Mouse (Mus musculus) heart, postnatal 36 days (tissue): ENCODE data around the gene Vegfd. TPM values are rescaled to one million over a fixed set of nuclear protein-coding genes. Genes with fewer than 3 reads are reported as not detected.

Experiments
- DNase-seq, 2 experiments: peaks; one replicate each; pipeline ENCODE4 v3.0.0; 2021 to 2022
- intact Hi-C: fragments of 180-260 bp; cut with DNase I; formaldehyde crosslinking; loops from one replicate; pipeline ENCODE4 v1.15.1; 2025
- total RNA-seq, 2 experiments: library from RNA; stranded (reverse); gene quantifications; 2 replicates each; pipeline ENCODE4 v1.2.3; 2021

The Vegfd gene
- 1 to 10 TPM; 1.8 to 1.9 TPM for total RNA-seq

DNA sequence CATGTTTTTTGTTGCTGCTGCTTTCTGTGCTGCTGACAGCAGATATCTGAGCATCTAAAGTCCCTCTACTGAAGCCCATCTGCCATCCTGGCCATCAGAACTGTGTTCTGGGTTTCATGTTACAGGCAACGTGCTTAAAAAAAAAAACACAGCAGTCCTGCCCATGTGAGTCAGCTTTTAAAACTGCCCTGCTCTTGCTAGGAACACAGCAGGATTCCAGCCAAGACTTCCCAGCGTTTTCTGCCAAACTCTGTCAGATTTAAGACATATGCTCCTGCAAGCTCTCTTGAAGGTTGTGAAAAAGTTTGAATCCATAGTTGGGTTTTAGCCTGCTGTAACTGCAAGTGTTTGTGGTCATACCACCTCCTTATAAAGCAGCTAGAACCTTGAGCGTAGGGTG lies at the start of gene Vegfd:
TSS of gene Vegfd (plus strand) at position 298 of the 400 bp plus-strand sequence.
- intact Hi-C loops = no loop called here
- peak; percentile 26 to 36 for DNase-seq

DNA sequence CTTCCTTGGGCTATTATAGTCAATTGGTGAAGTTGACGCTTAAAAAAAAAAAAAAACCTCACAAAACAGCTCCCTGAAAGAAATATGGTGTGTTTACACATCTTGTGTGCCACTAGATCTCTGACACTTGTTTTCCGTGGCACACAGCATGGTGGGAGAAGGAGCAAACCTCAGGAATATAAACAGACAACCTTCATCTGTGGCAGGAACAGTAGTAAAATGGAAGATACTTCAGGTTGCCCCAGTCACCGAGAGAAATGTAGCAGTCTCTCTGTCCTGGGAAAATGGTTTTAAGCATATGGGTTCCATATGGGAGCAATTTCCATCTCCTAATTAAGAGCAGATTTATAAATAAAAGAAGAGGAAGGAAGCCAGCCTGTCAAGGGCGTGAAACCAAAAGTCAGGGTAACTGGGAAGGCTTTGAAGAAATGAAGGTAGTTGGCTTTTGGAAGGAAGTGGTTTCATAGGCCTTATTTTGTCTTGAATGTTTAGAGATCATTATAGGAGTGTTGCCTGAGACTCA lies 49.7 kb upstream of the Vegfd start:
- DNase-seq = no peak
- intact Hi-C loops = no loop called here

DNA sequence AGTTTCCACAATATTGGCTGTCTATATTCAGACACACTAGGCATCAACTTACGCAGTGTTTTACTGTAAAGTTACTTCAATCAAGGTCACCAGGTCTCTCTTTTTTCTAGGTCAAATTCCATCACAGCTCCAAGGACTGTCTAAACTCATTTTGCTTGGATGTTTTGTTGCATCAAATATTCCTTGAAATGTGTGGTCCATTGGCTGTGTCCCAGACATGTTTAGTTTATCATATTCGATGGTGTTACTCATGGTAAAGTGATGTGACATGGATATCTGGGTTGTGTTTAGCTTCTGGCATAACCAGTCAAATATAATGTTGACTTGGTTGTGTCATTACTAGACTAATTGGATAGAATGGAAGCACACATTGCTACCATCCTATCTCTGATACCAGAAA lies 42.8 kb upstream of the Vegfd start:
- intact Hi-C loops = no loop called here

DNA sequence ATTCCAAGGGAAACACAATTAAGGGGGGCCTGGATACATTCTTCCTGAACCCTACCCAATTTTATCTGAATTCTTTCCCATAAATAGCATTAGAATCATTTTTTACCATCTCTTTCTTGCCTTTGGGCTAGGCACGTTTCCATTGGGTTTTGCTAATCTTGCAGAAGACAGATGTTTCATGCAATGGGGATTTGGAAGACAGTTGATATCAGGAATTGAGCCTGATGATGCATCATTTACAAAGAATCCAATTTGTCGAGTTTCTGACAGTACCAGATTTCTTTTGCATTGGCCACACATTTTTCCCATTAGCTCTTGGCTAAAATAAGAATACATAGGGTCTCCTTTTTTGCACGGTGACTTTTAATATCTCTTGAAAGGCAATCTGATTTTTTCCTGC lies 42.4 kb upstream of the Vegfd start:
- intact Hi-C loops = no loop called here
- no peak for DNase-seq

More for the DNA sequence above, 42.8 kb upstream of the Vegfd start:
- no peak for DNase-seq

DNA sequence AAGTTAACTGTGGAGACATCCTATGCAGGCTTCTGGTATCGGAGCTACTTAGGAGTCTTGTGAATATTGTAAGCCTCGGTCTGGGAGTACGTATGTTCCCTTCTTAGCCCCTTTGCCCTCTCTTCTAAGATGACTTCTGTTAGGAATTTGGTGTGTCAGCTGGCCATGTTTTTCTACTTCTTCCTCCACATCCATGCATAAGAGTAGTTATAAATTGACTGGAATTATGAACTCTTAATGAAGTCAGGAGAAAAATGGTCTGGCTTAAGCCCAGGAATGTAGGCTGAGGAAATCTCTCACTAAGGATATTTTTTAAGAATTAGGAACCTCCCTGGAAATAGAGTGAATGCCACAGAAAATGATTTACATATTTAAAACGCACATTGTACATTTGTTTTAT lies 34.6 kb upstream of the Vegfd start:
- no peak for DNase-seq
- intact Hi-C loops = no loop called here

- DNase-seq = no peak
- intact Hi-C loops = no loop called here
Observed at GRCm38 (mm10) chrX:164345359-164345938, 27.7 kb upstream of the Vegfd start.

DNA sequence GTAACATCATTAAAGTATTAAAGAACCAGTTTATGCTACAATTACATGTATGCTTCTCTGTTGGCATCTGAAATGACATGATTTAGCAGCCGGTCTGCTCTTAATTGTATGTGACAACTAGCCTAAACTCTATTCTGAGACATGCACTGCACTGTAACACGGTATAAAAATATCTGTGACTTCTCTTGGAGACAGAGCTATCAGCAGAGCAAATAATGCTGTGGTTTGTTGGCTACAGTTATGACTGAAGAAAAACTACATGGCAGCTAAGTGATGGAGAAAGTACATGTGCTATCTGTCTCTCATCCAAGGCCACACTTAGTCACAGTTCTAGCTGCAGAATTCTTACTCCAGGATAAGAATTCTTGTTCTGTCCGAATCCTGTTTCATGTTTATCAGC lies 24.2 kb upstream of the Vegfd start:
- intact Hi-C loops = no loop called here
- DNase-seq = no peak

- intact Hi-C loops = no loop called here
- no peak for DNase-seq
Observed at GRCm38 (mm10) chrX:164365153-164365865, 7.9 kb upstream of the Vegfd start.

- no peak for DNase-seq
Observed at GRCm38 (mm10) chrX:164370576-164370975, 2.6 kb upstream of the Vegfd start.

GRCm38 (mm10) chrX:164374586-164374985 lies 1.4 kb downstream of the Vegfd start:
- no peak for DNase-seq
- intact Hi-C loops = no loop called here

More at GRCm38 (mm10) chrX:164370576-164370975, 2.6 kb upstream of the Vegfd start:
- intact Hi-C loops = no loop called here

DNA sequence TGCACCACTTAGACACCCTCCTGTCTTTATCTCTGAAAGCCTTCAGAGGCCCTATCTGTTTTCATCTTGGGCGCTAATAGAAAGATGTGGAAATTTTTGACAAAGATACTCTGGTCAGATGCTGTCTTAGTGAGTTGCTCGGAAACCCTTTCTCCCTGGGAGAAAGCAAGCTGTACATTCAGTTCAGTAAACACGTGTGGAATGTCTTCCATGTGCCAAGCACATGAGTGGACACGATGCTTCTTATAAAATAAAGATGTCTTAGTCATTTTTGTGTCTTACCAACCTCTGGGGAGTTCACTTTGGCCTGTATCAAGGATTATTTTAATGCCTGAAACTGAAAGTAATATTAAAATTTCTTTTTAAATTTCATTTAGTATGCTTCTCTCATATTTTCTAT lies 6.5 kb downstream of the Vegfd start:
- DNase-seq = no peak
- intact Hi-C loops = no loop called here

GRCm38 (mm10) chrX:164381618-164382408 lies 8.6 kb downstream of the Vegfd start:
- intact Hi-C loops = no loop called here

DNA sequence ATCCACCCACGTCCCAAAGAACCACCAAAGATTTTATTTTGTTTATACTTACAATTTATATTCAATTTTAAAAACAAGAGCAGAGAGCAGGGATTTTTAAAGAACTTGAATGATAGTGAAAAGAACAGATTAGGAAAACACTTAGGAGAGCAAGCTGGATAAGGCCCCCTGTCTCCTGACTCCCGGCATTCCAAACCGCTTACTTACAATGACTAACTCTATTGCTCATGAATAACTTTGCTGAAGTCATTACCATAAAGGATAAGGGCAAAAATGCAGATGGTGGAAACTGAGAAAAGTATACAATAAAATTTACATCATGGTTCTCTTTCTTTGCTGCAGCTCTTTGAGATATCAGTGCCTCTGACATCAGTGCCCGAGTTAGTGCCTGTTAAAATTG lies 20.9 kb downstream of the Vegfd start:
- DNase-seq = no peak
- intact Hi-C loops = no loop called here

More at GRCm38 (mm10) chrX:164381618-164382408, 8.6 kb downstream of the Vegfd start:
- DNase-seq = peak; percentile 73 to 77

- no peak for DNase-seq
- intact Hi-C loops = loop anchor here (1.0 to 5.0 kb wide), 2 partner anchors 214 to 301 kb away; no protein-coding TSS in a partner anchor
Observed at GRCm38 (mm10) chrX:164398456-164398855, 25.3 kb downstream of the Vegfd start.

- DNase-seq = no peak
- intact Hi-C loops = no loop called here
Observed at GRCm38 (mm10) chrX:164405080-164405649, 32.0 kb downstream of the Vegfd start.

DNA sequence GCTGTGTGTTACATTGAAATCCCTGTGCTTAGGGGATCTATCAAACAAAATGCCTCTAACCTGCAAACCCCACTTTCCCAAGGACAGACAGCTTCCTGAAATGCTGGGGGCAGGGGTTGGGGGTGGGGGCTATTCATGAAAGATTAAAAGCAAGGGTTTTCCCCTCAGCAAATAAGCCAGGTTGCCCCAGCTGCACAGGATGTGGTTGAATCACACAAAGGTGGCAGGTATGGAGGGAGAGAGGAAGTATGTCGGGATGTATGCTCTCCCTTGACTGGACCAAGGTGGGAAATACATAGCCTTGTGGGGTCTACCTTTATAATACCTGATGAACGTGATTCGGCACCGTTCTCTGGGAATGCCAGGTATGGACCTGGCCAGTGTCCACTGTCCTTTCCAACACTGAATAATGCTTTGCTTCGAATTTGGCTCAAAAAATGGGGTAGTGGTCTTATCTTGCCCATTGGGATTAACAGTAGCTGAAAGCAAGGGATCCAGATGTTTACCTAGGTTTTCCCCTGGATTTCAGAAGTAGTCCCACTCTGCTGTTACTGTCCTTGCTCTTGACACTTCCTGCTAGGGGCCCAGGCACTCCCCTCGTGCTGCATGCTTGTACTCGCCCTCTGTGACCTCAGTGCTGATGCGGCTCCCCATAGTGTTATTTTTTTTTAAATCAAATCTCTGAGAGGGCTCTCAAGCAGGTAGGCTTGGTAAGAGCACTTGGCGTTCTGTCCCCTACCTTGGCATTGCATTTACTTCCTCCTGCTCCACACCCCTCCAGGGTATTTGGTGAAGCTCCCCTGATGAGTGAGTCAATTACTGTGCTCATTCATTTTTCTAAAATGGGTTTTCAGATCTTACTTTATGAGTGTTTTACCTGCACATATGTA lies 33.2 kb downstream of the Vegfd start:
- no peak for DNase-seq
- intact Hi-C loops = no loop called here

GRCm38 (mm10) chrX:164408301-164408927 lies 35.2 kb downstream of the Vegfd start:
- DNase-seq = no peak
- intact Hi-C loops = no loop called here

GRCm38 (mm10) chrX:164410562-164410961 lies 37.4 kb downstream of the Vegfd start:
- intact Hi-C loops = loop anchor here (10.0 kb wide), 2 partner anchors 336 to 456 kb away; partner anchors contain the start of genes Siah1b and Zrsr2
- no peak for DNase-seq

DNA sequence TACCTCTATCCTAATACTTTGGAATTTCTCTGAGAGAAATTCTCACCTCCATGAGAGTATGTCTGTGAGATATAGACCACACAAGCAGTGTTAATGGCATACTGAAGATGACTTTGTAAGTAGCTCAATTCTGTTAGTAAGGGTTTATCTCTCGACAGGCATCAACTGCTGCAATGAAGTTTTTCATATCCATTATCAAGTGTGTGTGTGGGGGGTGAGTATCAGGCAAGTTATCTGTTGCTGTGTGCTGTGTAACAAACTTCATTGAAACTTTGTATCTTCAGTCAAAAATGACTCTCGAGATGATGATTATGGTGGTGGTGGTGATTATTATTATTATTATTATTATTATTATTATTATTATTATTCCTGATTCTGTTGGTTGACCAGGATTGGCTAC lies 43.6 kb downstream of the Vegfd start:
- DNase-seq = no peak
- intact Hi-C loops = loop anchor here (10.0 kb wide), 2 partner anchors 342 to 462 kb away; partner anchors contain the start of genes Siah1b and Zrsr2
